Mouse (Mus musculus): ENCODE results near the gene Vstm5.
"Not testable (repeated sequence)": the region's sequence is repeated elsewhere in the genome, so short reads cannot be mapped to it uniquely, and the experiment has no call there.

Gene Vstm5

DNA sequence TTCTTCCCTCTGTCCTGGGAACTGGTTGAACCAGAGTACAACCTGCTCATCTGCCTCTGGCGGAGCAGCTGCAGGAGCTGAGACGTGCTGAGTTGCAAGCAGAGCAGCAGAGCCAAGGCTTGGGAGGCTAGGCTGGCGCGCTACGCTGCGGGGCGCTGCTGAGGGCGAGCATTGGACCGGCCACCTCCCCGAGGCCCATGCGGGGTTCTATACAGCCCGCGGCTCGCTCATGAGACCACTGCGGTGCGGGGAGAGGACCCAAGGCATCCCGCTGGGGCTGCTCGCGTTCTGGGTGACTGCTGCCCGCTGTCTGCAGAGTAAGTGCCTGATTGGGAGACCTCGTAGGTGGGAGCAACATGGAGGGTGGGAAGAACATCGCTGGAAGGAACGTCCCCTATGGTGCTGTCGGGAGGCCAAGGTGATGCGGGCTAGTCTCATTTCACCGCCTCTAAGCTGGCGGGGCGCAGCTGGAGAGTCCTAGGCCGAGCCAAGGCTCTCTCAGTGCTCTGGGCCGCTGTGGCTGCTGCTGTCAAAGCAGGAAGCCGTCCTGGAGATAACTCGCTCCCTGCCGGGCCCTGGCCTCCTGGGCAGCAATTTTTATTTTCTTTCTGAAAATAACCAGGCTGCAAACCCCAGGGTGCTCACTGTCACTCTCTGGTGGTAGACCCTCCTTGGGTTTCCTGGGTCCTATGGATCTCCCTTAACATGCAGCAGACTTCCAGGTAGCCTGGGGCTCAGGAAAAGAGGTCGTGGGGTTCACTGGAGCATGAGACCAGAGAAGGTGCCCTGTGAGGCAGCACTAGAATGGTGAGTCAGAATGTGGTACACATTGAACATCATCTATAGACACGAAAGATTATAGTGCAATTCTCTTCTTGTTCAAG, at the start of gene Vstm5:
Vstm5 (plus strand) TSS at position 4 of the 884 bp plus-strand sequence.
- in situ Hi-C loops (cut with MboI, MseI) = no loop called here

DNA sequence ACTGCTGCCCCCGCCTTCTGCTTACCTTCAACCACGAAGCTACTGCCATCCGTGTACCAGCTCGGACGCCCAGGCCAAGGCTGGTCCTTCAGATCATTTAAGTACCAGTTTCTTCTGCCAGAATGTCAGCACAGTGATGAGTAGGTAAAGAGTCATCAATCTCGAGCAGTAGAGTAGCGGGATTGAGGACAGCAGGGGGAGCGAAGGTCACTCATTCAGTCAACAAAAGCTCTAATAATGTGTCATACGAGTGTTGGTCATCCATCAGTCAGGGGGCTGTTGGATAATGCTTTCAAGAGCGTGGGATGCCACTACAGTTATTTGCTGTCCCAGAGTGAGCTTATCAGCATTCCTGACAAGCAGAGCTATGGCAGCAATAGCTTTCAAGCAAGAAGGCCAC, 44.0 kb upstream of the Vstm5 start:
- in situ Hi-C loops (cut with MboI, MseI) = not testable (repeated sequence)

DNA sequence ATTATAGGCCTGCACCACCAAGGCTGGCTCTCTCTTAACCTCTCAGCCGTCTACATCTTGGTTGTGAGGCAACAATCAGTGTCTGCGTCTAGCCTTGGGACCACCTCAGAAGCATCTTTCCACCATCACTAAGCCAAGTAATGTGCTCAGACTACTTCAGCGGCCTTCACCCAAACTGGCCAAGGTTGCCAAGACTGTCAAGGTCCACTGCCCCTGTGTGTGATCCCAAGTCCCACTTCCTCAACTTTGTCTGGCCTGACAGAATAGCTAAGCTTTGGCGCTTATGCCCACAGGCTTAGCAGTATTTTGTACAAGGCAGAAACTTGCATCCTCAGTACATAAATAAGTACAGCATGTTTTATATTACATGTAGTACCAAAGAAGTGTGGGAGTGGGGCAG, 32.2 kb upstream of the Vstm5 start:
- in situ Hi-C loops (cut with MboI, MseI) = no loop called here

DNA sequence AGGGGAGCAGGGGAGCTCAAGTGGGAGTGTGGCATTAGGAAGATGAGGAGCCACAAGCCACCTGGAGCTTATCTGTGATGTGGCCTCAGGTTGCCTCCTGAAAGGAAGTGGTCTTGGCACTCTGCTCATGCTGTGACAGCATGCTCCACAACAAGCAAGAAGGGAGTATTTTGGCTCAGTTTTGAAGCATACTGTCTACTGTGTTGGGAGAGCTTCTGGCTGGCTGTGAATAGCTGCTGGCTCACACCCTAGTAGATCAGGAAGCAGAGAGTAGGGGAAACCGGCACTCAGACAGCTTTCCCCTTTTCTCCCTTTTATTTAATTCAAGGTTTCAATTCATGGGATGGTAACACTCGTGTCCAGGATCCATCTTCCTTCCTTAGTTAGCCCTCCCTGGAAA, 29.5 kb upstream of the Vstm5 start:
- in situ Hi-C loops (cut with MboI, MseI) = no loop called here

DNA sequence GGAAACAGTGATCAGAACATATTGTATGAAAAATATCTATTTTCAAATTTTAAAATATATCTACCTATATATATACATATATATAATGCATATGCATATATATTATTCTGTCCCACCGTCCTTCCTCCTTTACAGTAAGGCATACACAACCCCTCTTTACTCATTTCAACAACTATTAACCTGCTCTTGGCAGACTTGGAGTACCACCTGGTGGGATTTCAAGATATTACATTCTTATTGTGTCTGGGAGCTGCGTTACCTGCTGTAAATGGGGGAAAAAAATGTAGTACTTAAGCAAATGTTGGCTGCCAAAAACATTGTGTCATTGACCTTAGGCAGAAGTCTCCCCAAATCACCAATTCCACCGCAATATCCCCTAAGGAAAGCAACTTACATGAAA, 27.0 kb upstream of the Vstm5 start:
- in situ Hi-C loops (cut with MboI, MseI) = no loop called here

DNA sequence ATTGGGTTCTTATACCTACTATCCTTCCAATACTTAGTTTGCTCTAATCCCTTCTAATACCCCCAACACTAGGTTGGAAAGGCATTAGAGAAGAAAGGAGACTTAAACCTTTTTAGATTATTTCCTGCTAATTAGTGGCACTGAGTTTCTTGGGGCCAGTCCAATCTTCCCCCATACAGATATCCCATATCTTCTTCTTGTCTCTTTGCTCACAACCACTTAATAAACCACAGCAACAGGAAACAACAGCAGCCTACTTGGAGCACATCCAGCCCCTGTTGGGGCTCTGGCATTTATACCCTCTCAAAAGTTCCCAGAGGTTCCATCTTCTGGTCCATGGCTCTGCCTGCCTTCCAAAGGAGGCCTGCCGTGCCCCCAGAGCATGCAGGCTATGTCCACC, 25.1 kb upstream of the Vstm5 start:
- in situ Hi-C loops (cut with MboI, MseI) = no loop called here

DNA sequence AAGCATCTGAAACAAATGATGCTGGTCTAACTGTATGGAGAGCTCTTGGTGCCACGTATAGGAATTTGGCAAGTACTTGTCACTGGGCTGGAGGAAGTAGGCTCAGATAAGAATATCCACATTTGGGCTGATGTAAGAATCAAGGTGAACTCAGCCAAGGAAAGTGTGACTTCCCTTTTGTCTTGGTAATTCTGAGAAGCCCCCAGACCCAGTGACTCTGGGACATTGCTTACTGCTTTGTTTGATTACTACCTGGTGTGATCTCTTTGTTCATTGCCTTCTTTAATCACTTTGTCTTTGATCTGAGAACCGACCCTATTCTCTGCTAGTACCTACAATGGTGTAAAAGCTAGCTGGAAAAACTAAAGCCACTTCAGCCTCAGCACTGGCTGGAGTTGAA, 13.9 kb upstream of the Vstm5 start:
- in situ Hi-C loops (cut with MboI, MseI) = no loop called here

DNA sequence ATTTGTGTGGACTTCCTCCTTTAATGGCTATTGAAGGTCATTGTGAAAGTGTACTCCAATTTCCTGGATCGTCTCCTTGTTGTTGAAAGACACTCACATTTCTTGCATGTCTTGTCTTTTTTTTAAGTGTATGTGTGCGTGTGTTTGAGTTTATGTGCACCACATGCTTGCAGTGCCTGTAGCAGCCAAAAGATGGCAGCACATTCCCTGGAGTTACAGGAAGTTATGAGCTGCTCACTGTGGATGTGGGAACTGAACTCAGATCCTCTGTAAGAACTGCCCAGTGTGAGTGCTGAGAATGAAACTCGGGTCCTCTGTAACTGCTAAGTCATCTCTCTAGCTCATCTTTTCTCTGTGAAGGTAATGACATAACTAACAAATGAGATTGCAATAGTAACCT, 6.4 kb upstream of the Vstm5 start:
- in situ Hi-C loops (cut with MboI, MseI) = no loop called here

DNA sequence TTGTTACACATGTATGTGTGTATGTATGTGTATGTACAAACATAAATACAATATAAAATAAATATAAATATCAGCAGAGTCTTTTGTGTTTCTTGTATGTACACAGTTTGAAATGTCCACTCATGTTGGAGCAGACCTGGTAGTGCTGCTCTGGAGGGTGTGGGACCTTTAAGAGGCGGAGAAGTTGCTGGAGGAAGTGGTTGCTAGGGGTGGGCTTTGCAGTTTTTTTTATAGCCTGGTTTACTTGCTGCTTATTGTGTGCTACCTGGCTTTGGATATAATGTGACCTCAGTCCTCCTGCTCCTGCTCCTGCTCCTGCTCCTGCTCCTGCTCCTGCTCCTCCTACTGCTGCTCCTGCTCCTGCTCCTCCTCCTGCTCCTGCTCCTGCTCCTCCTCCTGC, 5.2 kb upstream of the Vstm5 start:
- in situ Hi-C loops (cut with MboI, MseI) = no loop called here

DNA sequence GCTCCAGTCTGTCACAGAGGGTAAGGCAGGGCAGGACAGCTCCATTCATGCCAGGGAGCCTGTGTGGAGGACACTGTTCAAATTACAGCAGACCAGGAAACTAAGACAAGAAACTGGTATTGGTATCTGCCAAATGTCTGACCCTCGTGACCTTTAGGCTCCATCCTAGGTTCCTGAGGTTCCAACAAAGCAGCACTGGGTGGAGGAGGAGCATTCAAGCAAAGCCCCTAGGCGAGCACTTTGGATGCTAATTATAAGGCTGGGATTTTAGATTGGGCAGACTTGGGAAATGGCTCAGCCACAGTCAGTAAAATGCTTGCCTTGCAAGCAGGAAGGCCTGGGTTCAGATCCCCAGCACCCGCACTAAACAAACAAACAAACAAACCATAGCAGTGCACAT, 2.9 kb upstream of the Vstm5 start:
- in situ Hi-C loops (cut with MboI, MseI) = no loop called here

DNA sequence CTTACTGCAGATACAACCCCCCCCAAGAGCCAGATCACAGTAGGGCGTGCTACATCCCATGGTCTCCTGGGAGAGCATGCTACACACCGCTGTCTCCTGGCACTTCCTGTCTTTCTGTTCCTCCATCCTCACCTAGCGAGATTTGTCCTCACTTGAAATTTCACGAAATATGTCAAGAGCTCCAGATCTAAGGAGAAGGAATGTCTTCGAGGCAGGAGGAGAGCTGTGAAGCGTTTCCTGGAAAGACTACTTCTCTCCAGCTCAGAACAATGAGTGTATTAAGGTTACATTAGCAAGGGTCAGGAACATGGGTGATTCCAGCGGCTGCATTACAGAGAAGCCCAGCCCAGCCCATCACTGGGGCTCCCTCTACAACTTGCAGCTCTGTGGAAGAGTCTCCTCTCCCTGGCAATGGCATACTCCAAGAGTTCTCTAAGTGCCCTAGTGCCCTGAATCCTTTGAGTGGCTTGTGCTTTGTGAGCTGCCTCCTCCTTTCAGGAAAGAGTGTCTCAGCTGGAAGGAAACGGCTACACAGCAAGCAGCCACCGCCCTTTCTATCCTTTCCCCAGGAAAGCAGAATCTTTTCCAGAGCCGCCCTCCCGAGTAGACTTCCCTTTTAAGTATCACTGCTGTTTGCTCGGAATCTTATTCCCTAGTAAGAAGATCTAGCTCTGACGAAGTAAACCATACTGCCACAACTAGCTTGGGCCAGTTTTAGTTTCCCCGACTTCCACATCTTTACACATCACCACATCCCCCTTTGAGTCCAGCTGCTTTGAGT, 1.1 kb upstream of the Vstm5 start:
- in situ Hi-C loops (cut with MboI, MseI) = no loop called here

DNA sequence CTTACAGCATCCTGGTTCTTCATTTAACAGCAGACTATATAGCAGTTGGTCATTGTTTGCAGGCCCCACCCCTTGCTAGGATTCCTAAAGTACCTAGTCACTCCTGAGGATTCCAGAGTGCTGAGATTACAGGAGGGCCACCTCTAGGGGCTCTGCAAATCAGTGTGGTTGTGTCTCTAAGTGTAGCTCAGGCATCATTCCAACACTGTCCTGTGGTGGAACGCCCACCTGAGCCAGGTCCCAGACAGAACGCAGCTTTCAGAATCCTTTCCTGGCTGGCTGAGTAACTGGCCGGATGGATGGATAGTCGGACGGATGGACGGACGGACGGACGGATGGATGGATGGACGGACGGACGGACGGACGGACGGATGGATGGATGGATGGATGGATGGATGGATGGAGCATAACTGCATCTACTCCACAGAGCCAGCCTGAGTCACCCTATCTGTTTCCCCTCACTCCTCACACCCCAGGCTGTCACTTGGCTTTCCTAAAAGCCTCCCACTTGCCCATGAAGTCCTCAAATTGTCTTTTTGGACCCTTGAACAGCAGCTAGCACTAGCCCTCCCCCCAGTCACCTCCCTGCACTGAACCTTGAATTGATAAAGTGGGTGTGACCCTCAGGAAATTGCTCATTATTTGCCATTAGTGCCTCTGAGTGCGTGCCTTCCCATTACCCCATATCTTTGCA, 401 bp upstream of the Vstm5 start:
- in situ Hi-C loops (cut with MboI, MseI) = no loop called here

DNA sequence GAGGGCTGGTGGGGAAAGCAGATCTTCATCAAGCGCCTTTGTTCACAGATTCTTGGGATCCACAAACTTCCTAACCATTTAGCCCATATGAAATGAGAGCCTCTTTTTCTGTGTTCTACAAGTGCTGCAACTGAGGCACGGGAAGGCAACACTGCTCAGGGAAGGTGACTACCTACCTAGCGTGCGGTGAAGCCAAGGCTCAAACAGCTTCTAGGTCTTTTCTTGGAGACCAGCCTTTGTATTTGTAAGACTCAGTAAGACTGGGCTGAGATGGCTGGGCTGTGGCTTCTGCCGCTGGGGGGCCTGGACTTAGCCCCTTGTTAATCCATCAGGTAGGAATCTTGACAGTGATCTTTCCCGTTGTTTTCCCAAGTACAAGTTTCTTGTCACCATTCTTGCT, 1.2 kb downstream of the Vstm5 start:
- in situ Hi-C loops (cut with MboI, MseI) = no loop called here

DNA sequence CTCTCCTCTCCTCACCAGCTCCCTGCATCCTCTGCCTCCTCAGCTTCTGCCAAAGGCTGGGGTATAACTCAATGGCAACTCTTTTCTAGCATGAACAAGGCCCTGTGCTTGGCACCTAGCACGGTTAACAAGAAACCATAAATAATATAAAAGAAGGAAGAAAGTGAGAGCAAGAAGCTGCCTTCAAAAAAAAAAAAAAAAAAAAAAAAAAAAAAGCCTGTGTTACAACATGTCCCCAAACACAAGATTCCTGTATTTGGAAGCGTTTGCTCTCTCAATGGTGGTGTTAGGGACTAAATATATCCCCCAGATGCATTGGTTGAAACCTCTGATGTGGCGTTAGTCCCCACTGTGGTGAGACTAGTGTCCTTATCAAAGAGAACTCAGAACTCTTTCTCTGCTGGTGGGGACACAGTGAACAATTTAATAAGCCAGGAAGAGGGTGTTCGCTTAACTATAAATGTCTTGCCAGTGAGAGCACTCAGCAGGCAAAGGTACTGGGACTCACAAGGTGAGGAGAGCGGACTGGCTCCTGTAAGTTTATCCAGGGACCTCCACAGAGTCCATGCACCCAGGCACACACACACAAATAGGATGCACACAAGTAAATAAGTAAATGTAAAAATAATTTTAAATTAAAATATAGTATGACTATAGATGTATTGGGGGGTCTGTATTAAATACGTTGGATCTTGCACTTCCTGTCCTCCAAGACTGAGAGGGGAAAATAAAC, 2.2 kb downstream of the Vstm5 start:
- in situ Hi-C loops (cut with MboI, MseI) = no loop called here

DNA sequence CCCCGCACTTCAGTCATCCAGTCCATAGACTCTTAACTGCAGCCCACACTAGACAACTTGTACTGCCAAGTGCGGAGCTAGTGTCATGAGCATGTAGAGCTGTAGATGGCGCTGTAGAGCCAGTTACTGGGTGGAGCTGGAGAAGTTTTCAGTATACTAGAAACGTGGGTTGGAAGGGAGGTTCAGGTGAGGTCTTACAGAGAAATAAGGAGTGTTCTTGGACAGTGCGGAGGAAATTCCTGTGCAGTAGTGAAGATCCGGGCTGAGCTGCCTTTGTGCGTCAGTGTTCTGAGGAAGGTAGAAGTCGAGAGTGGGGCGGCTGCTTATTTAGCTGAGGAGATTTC, 2.7 kb downstream of the Vstm5 start:
- in situ Hi-C loops (cut with MboI, MseI) = no loop called here

DNA sequence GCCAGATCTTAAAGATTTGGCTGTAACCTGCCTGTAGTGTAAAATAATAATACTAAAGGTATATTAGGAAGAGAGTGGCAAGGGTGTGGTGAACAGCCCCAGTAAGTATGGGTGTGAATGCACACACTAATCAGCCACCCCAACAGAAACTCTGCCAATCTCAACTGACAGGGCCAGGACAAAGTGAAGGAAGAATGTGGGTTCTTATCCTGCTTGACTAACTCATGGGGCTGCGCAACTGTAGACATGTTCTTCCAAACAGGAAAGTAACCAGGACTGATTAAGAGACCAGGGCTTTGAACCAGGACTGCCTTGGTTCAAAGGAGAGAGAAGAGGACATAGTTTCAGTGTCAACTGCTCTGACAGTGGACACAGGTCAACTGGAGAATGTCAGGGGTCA, 3.3 kb downstream of the Vstm5 start:
- in situ Hi-C loops (cut with MboI, MseI) = no loop called here

DNA sequence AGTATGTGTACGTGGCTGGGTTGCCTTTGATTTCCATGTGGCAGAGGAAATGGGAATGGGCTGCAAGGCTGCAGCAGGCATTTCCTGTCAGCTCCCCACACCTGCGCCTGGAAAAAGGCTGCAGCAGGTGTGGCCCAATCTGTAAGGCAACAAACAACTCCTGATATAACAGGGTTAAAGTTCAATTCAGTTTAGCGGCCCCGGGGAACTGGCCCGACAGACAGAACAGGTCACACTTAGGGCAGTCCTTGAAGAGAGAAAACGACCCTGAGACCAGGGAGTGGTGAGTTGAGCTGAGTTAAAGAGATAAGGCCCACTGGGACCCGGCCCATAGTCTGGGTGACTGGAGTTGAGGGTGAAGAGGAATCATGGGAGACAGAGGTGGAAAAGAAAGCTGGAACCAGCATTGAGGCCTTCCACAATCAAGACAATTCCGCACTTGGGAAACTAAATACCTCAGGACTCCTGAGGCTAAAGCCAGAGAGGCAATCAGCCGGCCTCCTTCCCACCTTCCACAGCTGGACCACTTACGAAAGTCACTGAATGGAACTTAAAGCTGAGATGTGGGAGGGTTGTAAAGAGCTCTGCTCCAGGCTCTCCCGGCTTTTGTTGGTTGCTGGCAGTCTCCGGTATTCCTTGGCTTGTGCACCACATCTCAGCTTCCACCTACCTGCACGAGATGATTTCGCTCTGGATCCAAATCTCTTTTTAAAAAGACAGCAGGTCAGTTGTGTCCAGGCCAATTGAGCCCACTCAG, 6.7 kb downstream of the Vstm5 start:
- in situ Hi-C loops (cut with MboI, MseI) = no loop called here

DNA sequence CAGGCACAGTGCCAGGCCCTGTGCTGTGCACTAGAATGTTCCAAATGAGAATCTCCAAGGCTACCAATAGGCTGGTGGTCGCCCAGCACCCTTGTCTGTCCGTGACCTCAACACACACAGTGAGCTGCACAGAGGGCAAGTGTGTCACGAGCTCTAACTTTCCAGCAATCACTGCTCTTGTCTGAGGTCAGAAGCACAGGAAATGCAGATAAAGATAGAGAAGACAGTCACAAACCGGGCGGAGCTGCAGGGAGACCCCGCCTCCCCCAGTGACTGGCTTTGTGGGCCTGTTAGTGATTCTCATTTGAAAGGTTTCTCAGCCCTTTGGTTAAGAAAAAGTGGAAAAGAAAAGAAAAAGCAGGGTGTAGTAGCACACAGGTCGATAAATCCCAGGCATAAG, 11.5 kb downstream of the Vstm5 start:
- in situ Hi-C loops (cut with MboI, MseI) = no loop called here

DNA sequence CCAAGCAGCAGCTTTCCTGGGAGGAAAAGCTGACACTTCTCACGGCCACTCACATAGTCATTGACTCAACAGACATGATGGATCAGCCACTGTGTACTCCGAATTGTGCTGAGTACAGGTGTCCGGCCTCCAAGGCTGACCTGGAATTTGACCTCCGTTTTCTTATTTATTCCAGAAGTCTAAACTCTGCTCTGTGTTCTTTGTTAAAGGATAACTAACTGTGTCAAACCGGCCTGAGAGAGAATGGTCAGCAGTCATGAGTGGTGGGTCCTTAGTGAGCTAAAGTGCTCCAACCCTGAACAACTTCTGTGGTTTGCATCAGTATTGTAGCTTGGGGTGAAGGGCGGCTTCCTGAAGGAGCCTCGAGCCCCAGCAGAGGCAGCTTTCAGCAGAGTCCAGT, 13.4 kb downstream of the Vstm5 start:
- in situ Hi-C loops (cut with MboI, MseI) = no loop called here

DNA sequence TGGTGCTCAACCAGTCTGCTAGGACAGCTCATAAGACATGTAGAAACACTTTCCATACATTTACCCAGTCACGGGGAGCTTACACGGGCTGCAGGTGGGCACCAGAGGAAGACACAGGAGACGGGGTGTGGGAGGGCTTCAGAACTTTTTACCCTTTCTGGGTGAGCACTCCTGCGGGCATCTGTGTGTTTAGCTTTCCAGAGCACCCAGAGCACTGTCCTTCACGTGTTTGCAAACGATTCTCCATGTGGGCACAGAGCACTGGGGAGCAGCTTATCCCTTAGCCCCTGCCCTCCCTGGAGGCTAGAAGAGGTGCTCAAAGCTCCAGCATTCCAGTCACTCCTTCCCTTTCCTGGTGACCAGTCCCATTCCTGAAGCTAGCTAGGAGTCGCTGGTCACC, 15.7 kb downstream of the Vstm5 start:
- in situ Hi-C loops (cut with MboI, MseI) = no loop called here

DNA sequence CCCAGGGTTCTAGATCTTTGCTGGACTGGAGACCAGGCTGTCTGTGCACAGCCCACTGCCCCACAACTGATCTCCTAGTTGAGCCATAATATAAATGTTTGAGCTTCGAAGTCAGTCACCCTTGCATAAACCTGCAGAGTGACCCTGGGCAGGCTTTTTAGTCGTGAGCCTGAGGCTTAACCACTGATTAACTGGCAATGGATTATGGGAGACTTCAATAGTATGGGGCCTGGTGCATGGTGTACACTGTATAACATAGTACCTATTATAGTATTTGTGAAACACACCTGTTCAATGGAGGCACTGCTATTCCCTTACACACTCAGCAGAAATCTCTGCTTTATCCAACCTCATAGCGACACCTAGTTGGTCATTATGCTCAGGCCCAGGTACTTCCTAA, 17.4 kb downstream of the Vstm5 start:
- in situ Hi-C loops (cut with MboI, MseI) = no loop called here
